Mouse (Mus musculus) kidney, adult 2 months (tissue): ENCODE measurements at regions not wholly inside any gene's neighbourhood (a gene's known extent, or its start where the extent isn't known, plus 50 kb on each side); places are given as distances from the start of the nearest gene placed in this dataset.

ENCODE experiments used
- DNase-seq: peaks from one replicate; pipeline ENCODE4 v3.0.0; 2021
- H3K27ac ChIP-seq: fragments of 200-500 bp; 2 replicates; pipeline ENCODE4 v1.5.1; 2012; ENCODE audit warnings: low read depth, low read length, control low read depth, inconsistent platforms; ENCODE audit not compliant: insufficient read depth
- H3K27me3 ChIP-seq: fragments of 200-500 bp; replicated peaks from 2 replicates; pipeline ENCODE4 v1.6.1; 2012; ENCODE audit warnings: mild to moderate bottlenecking, moderate library complexity, low read length, inconsistent platforms; ENCODE audit not compliant: control insufficient read depth, insufficient read depth
- H3K36me3 ChIP-seq: fragments of 200-500 bp; 2 replicates; pipeline ENCODE4 v1.6.1; 2012; ENCODE audit warnings: mild to moderate bottlenecking, moderate library complexity, low read length, inconsistent platforms; ENCODE audit not compliant: control insufficient read depth, insufficient read depth
- H3K4me1 ChIP-seq: fragments of 200-500 bp; 2 replicates; pipeline ENCODE4 v1.6.1; 2011; ENCODE audit warnings: low read length; ENCODE audit not compliant: control insufficient read depth, insufficient read depth
- H3K4me3 ChIP-seq: fragments of 200-500 bp; 2 replicates; pipeline ENCODE4 v1.5.1; 2011; ENCODE audit warnings: mild to moderate bottlenecking, low read depth, low read length, control low read depth; ENCODE audit not compliant: insufficient read depth
- CTCF ChIP-seq: fragments of 200-500 bp; conservative IDR thresholded peaks from 2 replicates; pipeline ENCODE4 v1.5.1; 2011; ENCODE audit warnings: low read depth, mild to moderate bottlenecking, control low read depth, low read length, moderate library complexity, mixed read lengths; ENCODE audit not compliant: insufficient read depth, insufficient read length
- POLR2A ChIP-seq: fragments of 200-500 bp; IDR thresholded peaks from one replicate; pipeline ENCODE4 v1.6.1; 2011; ENCODE audit warnings: low read depth, low read length, control low read depth
- WGBS: fragments of 180-500 bp; shearing (Covaris S2); methylation state at CpG from one replicate; pipeline ENCODE4 v1.1.7; 2018; 5-methylcytosine and 5-hydroxymethylcytosine counted together

DNA sequence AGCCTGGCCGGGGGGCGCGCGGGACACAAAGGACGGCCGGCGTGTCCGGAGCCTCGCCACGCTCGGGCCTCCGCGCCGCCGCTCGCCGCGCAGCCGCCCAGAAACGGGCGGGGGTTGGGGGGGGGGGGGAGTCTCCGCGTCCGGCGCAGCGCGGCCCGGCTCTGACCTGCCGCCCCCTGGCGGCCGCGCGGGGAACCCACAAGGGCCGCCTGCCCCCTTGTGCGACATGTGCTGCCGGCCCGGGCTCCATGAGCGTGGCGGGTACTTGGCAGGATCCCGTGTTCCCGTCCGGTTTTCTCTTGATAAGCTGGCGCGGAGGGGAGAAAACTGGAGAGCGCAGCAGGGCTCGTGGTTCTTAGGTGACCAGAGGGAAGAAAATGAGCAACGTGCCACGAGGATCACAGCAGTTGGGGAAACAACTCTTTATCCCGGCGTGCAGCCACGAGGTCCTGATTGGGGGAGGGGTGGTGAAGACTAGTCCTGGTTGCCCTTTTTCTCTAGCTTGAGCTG is 49.9 kb upstream of the Gpc5 start:
- TF ChIP-seq POLR2A, result no peak
- peak; percentile 53 for TF ChIP-seq CTCF
- H3K4me1 ChIP-seq, result no peaks in the 10 kb centered on the region
- no peaks in the 10 kb centered on the region for H3K27me3 ChIP-seq
- H3K27ac ChIP-seq, result peak overlapping the region; percentile 79
- peaks cover 3% of the 10 kb centered on the region for H3K36me3 ChIP-seq
- peak overlapping the region; percentile 91 for H3K4me3 ChIP-seq
- 1% methylated on average over 31 of the region's 51 CpGs for WGBS
- DNase-seq, result peak; percentile 93
